Mouse (Mus musculus) spleen, postnatal 36 days (tissue): ENCODE measurements around the gene Nrxn2.

Source experiments
- DNase-seq, 2 experiments: peaks; one replicate each; pipeline ENCODE4 v3.0.0; 2022; ENCODE audit warnings: low spot score in 2 of 2, mixed read lengths in 1 of 2

Gene Nrxn2

DNA sequence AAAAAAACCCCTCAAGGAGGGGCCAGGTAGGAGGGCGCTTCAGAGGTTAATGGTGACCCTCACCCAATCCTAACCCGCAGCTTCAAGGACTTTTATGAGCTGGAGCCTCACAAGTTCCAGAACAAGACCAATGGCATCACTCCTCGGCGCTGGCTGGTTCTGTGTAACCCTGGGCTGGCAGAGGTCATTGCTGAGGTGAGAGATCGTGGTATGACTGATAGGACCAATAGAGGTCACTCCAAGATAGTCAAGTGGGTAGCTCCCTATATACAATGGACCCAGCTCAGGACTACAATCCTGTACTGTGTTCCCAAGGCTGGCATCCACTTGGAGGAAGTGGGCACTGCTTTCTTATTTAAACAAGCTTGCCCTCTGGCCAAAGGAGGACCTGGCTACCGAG lies 28.3 kb upstream of the Nrxn2 start:
- DNase-seq = no peak

DNA sequence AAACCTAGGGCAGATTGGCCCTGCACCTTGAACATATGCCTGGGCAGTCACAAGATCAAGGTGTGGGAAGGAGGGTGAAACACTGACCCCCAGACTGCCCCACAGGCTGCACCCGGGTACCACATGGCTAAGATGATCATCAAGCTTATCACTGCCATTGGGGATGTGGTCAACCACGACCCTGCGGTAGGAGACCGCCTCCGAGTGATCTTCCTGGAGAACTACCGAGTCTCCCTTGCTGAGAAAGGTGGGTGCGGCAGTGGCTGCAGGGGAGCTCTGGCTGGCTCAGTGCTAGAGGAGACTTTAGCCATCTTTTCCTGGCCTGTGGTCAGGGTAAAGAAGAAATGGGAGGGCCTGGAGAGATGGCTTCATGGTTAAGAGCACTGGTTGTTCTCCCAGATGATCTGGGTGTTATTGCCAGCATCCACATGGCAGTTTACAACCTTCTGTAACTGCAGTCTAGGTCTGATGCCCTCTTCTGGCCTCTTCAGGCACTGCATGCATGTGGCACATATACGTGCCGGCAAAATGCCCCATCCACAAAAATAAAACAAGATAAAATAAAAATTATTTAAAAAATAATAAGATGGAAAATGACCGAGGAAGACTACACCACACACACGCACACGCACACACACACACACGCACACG lies 25.7 kb upstream of the Nrxn2 start:
- DNase-seq = no peak

DNA sequence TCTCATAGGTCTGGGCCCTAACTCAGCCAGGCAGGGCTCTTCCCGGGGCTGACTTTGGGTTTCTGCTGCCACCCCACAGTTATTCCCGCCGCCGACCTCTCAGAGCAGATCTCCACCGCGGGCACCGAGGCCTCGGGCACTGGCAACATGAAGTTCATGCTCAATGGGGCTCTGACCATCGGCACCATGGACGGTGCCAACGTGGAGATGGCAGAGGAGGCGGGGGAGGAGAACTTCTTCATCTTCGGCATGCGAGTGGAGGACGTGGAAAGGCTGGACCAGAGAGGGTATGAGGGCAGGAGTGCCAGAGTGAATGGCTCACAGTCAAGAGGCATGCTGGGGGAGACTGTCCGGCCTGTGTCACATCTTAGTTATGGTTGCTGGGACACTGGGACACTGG lies 24.9 kb upstream of the Nrxn2 start:
- DNase-seq = no peak

DNA sequence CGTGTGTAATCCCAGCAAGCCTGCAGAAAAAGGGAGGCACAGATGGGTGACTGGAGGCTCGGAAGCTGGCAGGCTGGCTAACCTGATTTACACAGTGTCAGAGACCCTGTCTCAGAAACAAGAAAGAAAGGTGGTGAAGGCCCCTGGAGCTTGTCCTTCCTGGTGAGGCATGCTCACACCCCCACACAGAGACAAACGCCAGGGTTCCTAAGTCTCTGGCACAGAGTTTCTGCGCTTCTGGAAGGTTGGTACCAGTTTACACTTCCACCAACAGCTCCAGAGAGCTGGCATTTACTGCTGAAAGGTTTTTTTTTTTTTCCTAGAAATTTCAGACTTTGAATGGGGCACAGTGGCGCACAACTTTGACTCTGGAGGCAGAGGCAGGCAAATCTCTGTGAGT lies 22.3 kb upstream of the Nrxn2 start:
- no peak for DNase-seq

DNA sequence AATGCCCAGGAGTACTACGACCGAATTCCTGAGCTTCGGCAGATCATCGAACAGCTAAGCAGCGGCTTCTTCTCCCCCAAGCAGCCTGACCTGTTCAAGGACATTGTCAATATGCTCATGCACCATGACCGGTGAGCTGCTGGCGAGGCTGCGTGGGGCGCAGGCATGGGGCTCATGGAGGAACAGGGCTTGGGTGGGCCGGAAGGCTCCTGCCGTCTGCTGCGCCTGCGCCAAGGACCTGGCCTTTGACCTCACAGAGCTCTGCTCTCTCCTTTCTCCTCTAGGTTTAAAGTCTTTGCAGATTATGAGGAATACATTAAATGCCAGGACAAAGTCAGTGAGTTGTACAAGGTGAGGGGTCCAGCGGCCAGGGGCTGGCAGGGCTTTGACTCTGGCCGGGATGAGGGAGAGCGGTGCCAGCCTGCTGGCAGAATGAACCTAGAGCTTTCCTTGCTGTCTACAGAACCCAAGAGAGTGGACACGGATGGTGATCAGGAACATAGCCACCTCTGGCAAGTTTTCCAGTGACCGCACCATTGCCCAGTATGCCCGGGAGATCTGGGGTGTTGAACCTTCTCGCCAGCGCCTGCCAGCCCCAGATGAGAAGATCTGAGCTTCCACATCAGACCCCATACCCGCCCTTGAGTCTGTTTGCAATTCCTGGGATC lies 20.8 kb upstream of the Nrxn2 start:
- peak in 1 of 2 experiments; percentile 32 for DNase-seq

DNA sequence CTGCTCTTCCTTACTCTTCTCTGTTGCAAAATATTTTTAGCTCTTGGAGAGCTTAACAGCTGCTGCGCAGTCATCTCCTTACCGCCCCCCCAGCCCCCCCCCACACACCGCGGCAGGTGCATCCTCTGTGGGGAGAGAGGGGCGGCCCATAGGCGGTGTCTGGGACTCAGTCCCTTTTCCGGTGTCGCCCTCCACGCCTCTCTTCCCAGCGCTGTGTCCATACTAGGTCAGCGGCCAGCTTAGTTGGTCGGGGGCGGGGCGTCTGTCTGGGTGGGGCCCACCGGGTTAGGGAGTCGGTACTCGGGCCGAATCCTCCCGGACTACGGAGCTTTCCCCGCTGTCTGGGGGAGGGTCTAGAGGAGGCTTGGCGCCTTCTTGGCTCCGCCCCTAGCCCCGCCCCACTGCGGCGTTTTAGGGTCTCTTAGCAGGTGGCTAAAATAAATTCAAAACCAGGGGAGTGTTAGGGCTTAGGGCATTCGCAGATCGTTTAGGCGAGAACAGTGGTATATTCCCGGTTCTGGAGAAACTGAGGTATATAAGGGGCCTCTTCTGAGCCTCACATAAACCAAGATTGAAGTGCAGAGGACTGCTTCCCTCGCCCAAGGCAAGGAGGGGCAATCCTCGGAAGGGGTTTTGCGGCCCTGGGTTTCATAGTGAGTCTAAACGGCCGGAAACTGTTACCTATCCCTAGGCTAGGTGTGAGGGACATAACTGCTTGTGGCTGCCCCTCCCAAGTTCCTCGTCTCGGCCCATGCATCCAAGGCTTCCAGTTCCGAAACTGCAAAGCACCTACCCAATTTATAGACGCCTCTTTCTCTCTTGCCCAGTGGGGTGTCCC lies 19.9 kb upstream of the Nrxn2 start:
- DNase-seq = peak; percentile 90 to 91

DNA sequence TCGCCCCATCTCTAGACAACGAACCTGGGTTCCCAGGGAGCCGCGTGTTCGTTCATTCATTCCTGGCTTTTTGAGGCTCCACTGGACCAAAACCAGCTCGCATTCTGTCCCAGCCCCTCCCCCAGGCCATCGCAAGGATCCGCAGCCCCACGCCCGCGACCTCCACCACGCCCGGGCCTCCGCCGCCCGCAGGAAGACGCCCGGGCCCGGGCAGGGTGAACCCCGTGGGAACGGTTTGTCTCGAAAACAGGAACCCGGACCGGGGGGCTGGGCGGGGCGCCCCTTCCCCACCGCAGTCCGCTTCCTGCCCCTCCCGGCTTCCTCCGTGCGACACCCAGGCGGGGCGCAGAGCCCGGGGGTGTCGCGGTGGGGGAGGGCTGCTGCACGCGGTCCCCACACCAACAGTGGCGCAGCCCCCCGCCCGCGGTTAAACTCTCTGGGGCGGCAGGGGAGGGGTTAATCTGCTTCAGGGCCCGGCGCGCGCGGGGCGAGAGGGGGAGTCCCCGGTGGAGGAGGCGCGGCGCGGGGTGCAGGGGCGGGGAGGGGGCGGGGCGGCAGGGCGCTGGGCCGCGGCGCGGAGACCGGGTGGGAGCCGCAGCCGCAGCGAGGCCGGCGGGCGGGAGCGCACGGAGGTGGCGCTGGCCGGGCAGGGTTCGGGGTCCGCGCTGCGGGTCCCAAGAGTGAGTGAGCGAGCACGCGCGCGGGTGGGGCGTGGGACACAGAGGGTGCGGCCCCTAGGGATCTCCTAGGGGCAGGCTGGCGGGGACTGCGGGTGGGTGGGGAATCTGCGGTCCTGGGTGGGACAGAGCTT lies 19.0 kb upstream of the Nrxn2 start, which contains the start of gene Rasgrp2:
TSS of gene Rasgrp2 (plus strand) at position 56 of the 811 bp plus-strand sequence.
- DNase-seq = peak; percentile 95 to 97

DNA sequence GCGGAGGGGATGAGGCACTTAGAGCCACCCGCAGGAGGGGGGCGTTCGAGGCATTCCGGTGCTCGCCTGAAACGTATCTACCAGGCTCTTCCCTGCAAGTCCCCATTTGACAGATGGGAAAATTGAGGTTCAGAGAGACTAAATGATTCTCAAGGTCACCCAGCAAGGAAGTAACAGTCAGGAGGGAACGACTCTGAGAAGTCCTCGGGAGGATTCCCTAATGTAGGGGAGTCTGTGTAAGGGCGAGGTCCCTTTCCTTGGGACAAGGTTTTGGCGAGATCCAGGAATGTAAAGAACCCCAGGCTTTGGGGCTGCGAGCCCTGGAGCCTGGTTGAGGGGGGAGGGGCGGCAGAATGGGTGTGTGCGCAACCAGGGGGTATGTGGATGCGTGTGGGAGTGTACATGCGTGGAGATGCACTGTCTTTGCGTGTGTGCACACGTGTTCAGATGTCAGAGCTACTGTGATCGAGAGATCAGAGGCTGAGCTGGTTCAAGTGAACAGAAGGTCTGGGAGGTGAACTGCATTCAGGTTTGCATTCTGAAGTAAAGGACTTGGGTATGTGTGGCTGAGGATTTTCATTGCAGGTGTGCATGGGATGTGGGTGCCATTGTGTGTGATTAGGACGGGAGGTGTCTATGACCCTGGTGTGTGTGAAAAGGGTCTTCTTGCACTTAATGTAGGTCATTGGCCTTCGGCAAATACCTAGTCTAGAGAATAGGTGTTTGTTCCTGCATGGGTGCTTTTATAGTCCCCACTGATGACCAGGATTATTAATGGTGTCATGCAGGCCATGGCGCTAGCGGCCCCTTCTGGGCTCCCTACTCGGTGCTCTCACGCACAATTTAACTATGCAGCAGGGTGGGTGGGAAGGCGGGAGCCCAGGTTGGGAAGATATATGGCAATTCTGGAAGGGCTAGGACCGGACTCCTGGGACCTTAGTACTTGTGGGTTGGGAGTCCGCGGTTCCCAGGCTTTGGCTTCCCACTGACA lies 18.1 kb upstream of the Nrxn2 start:
- peak in 1 of 2 experiments; percentile 58 for DNase-seq

DNA sequence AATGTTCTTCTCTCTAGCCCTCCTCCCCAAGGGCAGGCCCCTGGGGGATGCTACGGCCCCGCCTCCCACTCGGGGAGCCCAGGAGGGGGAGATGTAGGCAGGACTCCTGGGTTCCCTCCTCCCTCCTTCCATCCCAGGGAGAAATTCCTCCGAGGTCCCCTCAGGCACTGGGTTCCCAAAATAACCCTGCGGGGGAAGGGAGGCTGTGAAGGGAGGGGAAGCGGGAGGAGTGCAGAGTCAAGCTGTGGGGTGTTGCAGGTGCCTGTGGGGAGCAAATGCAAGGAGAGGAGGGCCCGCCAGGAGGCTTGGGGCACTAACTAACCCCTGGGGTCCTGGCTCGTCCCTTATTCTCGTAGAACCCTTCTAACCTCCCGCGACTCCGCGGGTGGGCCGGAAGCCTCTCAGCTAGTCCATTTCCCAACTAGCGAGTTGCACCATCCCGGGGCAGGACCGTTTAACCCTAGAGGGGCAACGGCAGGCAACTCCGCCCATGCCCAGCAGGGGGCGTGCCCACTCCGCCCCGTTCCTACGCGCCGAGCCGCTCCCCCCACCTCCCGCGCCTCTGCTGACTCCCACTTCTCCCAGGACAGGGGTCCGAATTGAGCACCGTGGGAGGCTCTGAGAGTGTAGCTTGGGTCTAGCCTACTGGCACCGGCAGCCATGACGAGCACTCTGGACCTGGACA lies 17.3 kb upstream of the Nrxn2 start:
- peak; percentile 81 to 83 for DNase-seq

DNA sequence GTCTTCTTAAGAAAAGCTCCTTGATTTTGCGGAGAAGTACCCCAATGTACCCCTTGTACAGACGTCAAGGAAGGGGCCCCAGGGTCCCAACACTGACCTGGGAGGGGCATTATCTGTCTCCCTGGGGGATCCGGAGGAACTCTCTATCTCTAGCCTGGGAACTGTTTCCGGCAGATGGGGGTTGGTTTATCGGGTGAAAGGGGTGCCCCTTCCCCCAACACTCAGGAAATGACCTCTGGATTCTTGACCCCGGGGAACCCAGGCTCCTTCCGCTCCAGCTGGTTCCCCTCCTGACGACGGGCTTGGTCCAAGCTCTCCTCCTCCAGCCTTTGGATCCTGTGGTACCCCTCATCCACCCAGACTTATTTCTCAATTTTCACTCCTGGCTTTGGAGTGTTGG lies 16.6 kb upstream of the Nrxn2 start:
- DNase-seq = peak in 1 of 2 experiments; percentile 45

DNA sequence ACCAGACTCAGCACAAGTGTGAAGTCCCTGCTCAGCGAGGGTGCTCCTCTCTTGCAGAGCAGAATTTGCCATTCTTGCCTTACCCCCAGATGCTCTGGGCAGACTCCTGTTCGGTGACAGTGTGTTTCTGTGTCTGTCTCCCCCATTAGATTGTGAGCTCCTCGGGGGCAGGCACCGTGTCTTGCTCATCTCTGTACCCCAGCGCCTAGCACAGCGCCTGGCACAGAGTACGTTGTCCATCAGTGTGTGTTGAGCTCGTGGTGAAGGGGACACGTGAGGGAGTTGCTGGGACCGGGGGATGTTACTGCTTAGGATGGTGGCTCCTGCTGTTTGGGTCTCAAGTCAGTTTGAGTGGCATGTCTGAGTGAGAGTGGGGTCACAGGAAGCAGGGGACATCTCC lies 14.7 kb upstream of the Nrxn2 start:
- no peak for DNase-seq

DNA sequence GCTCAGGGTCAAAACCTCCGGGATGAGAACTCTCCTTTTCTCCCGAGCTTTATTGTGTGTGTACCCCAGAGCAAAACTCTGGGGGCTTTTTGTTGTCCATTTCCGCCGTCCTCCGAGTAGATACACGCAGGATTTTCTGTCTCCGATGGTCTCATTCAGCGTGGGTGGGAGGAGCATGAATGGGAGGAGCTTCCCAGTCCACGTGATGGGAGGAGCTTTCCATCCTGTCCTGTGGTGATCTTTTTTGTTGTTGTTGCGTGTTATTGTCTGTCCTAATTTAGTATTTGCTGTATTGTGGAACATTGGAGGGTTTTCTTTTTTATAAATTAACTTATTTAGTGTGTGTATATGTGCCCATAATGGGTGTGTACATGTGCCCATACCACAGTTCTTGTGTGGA lies 13.1 kb upstream of the Nrxn2 start:
- DNase-seq = no peak

DNA sequence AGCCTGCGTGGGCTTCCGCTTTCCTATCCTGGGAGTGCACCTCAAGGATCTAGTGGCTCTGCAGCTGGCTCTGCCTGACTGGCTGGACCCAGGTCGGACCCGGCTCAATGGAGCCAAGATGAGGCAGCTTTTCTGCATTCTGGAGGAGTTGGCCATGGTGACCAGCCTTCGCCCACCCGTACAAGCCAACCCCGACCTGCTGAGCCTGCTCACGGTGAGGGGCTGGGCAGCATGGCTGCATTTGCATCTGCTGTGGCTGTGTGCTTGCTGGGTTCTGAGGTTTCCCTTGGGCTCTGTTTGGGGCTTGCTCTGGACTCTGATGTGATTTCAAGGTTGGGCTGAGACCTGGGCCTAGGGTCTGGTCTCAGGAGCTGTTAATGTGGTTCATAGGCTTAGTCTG lies 11.4 kb upstream of the Nrxn2 start:
- no peak for DNase-seq

DNA sequence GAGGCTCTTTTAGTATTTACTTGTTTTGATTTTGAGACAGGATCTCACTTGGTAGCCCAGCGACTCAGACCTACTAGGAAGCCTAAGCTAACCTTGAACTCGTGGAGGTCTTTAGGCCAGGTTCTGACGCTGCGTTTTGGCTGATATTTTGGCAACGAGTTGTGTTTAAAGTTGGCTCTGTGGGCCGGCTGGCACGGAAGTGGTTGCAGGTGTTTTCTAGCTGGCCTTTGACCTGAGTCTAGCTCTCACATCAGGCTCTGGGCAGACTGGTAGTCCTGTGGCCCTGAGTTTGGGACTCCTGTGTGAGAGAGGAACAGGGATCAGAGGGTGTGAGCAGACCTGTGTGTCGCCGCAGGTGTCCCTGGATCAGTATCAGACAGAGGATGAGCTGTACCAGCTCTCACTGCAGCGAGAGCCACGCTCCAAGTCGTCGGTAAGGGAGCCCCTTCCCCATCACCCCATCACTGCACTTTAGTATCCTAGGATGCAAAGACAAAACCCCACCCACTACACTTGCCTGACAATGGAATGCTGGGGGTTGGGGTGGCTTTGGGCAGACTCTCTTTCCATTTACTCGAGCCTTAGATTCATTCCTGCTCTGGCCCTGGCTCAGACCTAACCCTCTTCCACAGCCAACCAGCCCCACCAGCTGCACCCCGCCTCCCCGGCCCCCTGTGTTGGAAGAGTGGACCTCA lies 10.6 kb upstream of the Nrxn2 start:
- DNase-seq = no peak

DNA sequence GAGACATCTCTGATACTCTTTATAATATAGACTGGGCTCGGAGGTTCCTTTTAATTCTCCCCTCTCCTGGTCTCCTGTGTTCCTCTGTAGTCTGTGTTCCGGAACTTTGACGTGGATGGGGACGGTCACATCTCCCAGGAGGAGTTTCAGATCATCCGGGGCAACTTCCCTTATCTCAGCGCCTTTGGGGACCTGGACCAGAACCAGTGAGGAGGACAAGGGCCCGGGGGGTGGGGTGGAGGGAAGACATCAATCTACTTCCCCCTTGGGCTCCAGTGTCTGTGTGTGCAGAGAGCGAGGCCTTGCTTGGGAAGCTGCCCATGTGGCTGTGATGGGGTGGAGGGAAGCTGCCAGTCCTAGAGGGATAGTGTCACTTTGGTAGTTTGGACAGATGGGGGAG lies 9.8 kb upstream of the Nrxn2 start:
- no peak for DNase-seq

DNA sequence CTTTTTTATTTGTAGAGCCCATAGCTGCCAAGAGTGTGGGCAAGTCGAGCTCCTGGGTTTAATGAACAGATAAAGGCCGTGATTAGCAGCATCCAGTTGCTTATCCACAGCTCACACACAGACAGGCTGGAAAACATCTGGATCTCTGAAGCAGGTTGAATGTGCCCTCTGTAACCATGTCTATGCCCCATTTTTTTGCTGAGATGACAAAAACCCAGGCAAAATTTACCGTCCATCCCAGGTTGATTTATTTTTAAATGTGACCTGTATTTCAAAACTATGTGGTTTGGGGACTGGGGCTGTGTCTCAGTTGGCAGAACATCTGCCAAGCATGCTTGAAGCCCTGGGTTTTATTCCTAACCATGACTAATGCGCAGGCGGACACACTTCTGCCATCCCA lies 9.4 kb upstream of the Nrxn2 start:
- no peak for DNase-seq

DNA sequence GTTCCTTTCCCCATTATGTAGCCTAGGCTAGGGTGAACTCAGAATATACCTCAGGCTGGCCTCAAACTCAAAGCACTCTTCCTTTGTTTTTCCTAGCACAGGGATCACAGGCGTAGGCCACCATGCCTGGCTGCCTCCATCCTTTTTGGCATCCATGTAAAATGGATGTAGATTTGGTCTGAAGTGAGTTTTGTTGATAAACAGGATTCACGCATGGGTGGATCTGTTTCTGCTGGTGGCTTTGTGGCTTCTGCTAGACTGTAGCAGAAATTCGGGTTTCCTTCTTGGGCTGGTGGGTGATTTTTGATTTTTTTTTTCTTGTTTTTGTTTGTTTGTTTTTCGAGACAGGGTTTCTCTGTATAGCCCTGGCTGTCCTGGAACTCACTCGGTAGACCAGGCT lies 8.6 kb upstream of the Nrxn2 start:
- DNase-seq = peak in 1 of 2 experiments; percentile 40

DNA sequence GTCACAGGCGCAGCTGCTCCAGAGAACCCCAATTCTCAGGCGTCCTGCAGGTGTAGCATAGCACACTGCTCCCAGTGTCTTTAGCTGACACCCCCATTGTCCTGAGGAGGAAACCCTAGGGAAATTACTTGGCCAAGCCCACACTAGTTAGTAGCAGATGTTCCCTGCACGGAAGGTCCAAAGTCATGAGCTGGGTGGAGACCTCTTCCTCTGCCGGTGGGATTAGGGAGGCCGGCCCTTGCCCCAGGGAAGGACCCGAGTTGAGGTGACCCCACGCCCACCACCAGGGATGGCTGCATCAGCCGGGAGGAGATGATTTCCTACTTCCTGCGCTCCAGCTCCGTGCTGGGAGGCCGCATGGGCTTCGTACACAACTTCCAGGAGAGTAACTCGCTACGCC lies 5.7 kb upstream of the Nrxn2 start:
- DNase-seq = no peak

DNA sequence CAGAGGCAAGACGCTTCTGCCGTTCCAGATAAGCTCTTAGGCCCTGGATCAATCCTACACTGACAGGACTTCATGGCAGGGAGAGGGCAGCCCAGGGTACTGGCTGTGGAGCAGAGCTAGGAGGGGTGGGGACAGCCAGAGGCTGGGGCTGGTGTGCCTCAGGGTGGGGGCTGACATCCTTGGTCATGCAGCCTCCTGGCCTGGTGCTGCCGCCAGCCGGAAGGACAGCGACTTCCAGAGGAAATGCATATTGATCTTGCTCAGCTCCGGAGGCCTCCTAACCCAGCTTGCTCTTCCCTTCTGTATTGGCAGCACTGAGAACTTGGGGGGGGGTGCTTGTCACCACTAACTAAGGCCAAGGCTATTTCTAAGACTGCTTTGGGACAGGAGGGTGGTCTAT lies 3.1 kb upstream of the Nrxn2 start:
- no peak for DNase-seq
